Mouse (Mus musculus): ENCODE measurements around the gene Pde4b. TPM values are rescaled to one million over a fixed set of nuclear protein-coding genes. Genes with fewer than 3 reads are reported as not detected.

Gene Pde4b
- polyA plus RNA-seq, 1 experiment, result 78.9 TPM

GRCm38 (mm10) chr4:102514972-102515835 is 427.9 kb downstream of the Pde4b start:
- Histone ChIP-seq H3K27me3 (ENCODE audit: control insufficient read depth, insufficient read depth, low read length) (no peaks in the 10 kb centered on the region), H3K4me3 (replicated peaks; ENCODE audit: insufficient read depth, low read depth, low read length) (no peak overlapping the region), H3K4me1 (ENCODE audit: control insufficient read depth, insufficient read depth, low read length) (peaks cover 15% of the 10 kb centered on the region), H3K27ac (ENCODE audit: insufficient read depth, low read length) (no peak overlapping the region)
- 86% methylated on average over 3 of the region's 3 CpGs for WGBS
- no peak for DNase-seq
- no peak for TF ChIP-seq POLR2A (IDR thresholded peaks at IDR 0.05; ENCODE audit: borderline replicate concordance, insufficient read depth, low read length)
- TF ChIP-seq CTCF (IDR thresholded peaks at IDR 0.05; ENCODE audit: borderline replicate concordance, insufficient read depth, low read depth, low read length), result no peak

GRCm38 (mm10) chr4:102516395-102516794 is 429.1 kb downstream of the Pde4b start:
- no peaks in the 10 kb centered on the region for H3K27me3 ChIP-seq (ENCODE audit: control insufficient read depth, insufficient read depth, low read length)
- WGBS, result 79% methylated on average over 4 of the region's 4 CpGs
- TF ChIP-seq CTCF (IDR thresholded peaks at IDR 0.05; ENCODE audit: borderline replicate concordance, insufficient read depth, low read depth, low read length), result no peak
- TF ChIP-seq POLR2A (IDR thresholded peaks at IDR 0.05; ENCODE audit: borderline replicate concordance, insufficient read depth, low read length), result no peak

GRCm38 (mm10) chr4:102516982-102517630 is 429.8 kb downstream of the Pde4b start:
- no peak overlapping the region for H3K4me3 ChIP-seq (replicated peaks; ENCODE audit: insufficient read depth, low read depth, low read length)
- 42% methylated on average over 7 of the region's 7 CpGs for WGBS
- DNase-seq, result peak; percentile 33 to 36
- H3K27ac ChIP-seq (ENCODE audit: insufficient read depth, low read length), result 0 out of 2 replicates have a peak overlapping the region, but pooled peaks have one; percentile 50
- peaks cover 15% of the 10 kb centered on the region for H3K4me1 ChIP-seq (ENCODE audit: control insufficient read depth, insufficient read depth, low read length)
- TF ChIP-seq CTCF (IDR thresholded peaks at IDR 0.05; ENCODE audit: borderline replicate concordance, insufficient read depth, low read depth, low read length) (no peak), POLR2A (IDR thresholded peaks at IDR 0.05; ENCODE audit: borderline replicate concordance, insufficient read depth, low read length) (no peak)
- H3K27me3 ChIP-seq (ENCODE audit: control insufficient read depth, insufficient read depth, low read length), result no peaks in the 10 kb centered on the region

More at GRCm38 (mm10) chr4:102516395-102516794, 429.1 kb downstream of the Pde4b start:
- no peak for DNase-seq
- Histone ChIP-seq H3K4me1 (ENCODE audit: control insufficient read depth, insufficient read depth, low read length) (peaks cover 15% of the 10 kb centered on the region), H3K4me3 (replicated peaks; ENCODE audit: insufficient read depth, low read depth, low read length) (no peak overlapping the region), H3K27ac (ENCODE audit: insufficient read depth, low read length) (no peak overlapping the region)

- H3K27me3 ChIP-seq (ENCODE audit: control insufficient read depth, insufficient read depth, low read length), result no peaks in the 10 kb centered on the region
- H3K27ac ChIP-seq (ENCODE audit: insufficient read depth, low read length), result no peak overlapping the region
- no peak for TF ChIP-seq CTCF (IDR thresholded peaks at IDR 0.05; ENCODE audit: borderline replicate concordance, insufficient read depth, low read depth, low read length)
- no peak for TF ChIP-seq POLR2A (IDR thresholded peaks at IDR 0.05; ENCODE audit: borderline replicate concordance, insufficient read depth, low read length)
- peak in 1 of 2 experiments; percentile 25 for DNase-seq
- WGBS, result 26% methylated on average over 2 of the region's 2 CpGs
- H3K4me3 ChIP-seq (replicated peaks; ENCODE audit: insufficient read depth, low read depth, low read length), result no peak overlapping the region
- H3K4me1 ChIP-seq (ENCODE audit: control insufficient read depth, insufficient read depth, low read length), result peaks cover 13% of the 10 kb centered on the region
These were observed 430.3 kb downstream of the Pde4b start for GRCm38 (mm10) chr4:102517653-102518052.

- Histone ChIP-seq H3K27me3 (ENCODE audit: control insufficient read depth, insufficient read depth, low read length) (no peaks in the 10 kb centered on the region), H3K27ac (ENCODE audit: insufficient read depth, low read length) (no peak overlapping the region), H3K4me1 (ENCODE audit: control insufficient read depth, insufficient read depth, low read length) (peaks cover 13% of the 10 kb centered on the region), H3K4me3 (replicated peaks; ENCODE audit: insufficient read depth, low read depth, low read length) (no peak overlapping the region)
- TF ChIP-seq POLR2A (IDR thresholded peaks at IDR 0.05; ENCODE audit: borderline replicate concordance, insufficient read depth, low read length), result no peak
- no peak for TF ChIP-seq CTCF (IDR thresholded peaks at IDR 0.05; ENCODE audit: borderline replicate concordance, insufficient read depth, low read depth, low read length)
- DNase-seq, result no peak
- WGBS, result 94% methylated on average over 2 of the region's 2 CpGs
These were observed 431.0 kb downstream of the Pde4b start for GRCm38 (mm10) chr4:102518341-102518740.

GRCm38 (mm10) chr4:102520669-102521261 is 433.4 kb downstream of the Pde4b start:
- peaks cover 7% of the 10 kb centered on the region; the same call in 1 of the 2 replicates for H3K4me1 ChIP-seq (ENCODE audit: control insufficient read depth, insufficient read depth, low read length)
- DNase-seq, result no peak
- no peaks in the 10 kb centered on the region for H3K27me3 ChIP-seq (ENCODE audit: control insufficient read depth, insufficient read depth, low read length)
- WGBS, result 82% methylated on average over 8 of the region's 8 CpGs
- TF ChIP-seq CTCF (IDR thresholded peaks at IDR 0.05; ENCODE audit: borderline replicate concordance, insufficient read depth, low read depth, low read length) (no peak), POLR2A (IDR thresholded peaks at IDR 0.05; ENCODE audit: borderline replicate concordance, insufficient read depth, low read length) (no peak)
- peak overlapping the region; percentile 13; the same call in 1 of the 2 replicates for H3K27ac ChIP-seq (ENCODE audit: insufficient read depth, low read length)
- no peak overlapping the region for H3K4me3 ChIP-seq (replicated peaks; ENCODE audit: insufficient read depth, low read depth, low read length)

- DNase-seq, result no peak
- Histone ChIP-seq H3K27me3 (ENCODE audit: control insufficient read depth, insufficient read depth, low read length) (no peaks in the 10 kb centered on the region), H3K27ac (ENCODE audit: insufficient read depth, low read length) (no peak overlapping the region; the same call in 1 of the 2 replicates), H3K4me1 (ENCODE audit: control insufficient read depth, insufficient read depth, low read length) (peaks cover 7% of the 10 kb centered on the region; the same call in 1 of the 2 replicates), H3K4me3 (replicated peaks; ENCODE audit: insufficient read depth, low read depth, low read length) (no peak overlapping the region)
- 51% methylated on average over 6 of the region's 6 CpGs for WGBS
- TF ChIP-seq CTCF (IDR thresholded peaks at IDR 0.05; ENCODE audit: borderline replicate concordance, insufficient read depth, low read depth, low read length), result no peak
- no peak for TF ChIP-seq POLR2A (IDR thresholded peaks at IDR 0.05; ENCODE audit: borderline replicate concordance, insufficient read depth, low read length)
These were observed 434.1 kb downstream of the Pde4b start for GRCm38 (mm10) chr4:102521434-102521833.
